Mouse (Mus musculus): ENCODE measurements around the gene Zbtb7a. TPM values are rescaled to one million over a fixed set of nuclear protein-coding genes. Genes with fewer than 3 reads are reported as not detected.

Gene Zbtb7a
- total and polyA plus RNA-seq, 2 experiments from 2014 or later, result 22.3 to 37.3 TPM

DNA sequence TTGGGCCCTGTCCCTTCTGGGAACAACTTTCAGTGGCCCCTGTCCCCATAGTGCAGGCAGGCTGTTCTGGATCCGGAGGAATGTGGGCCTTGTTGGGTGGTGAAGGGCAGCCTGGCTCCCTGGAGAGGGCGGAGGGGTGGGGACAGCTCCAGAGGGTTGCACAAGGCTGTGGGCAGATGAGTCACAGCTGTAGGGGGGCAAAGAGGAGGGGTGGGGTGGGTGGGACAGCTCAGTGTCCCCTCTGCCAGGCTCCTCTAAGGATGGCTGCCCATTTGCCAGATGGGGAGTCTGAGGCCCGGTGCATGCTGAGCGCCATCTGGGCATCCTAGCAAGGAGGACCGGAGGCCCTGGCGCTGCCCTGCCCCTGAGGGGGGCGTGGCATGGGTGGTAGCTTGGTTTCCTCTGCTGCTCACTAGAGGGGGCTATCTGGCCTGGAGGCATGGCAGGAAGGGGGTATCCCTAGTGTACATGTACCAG, 8.2 kb downstream of the Zbtb7a start:
- H3K9ac ChIP-seq (replicated peaks; ENCODE audit: low read length), result no peak overlapping the region
- ATAC-seq, result no peak
- peaks cover 22% of the 10 kb centered on the region for H3K4me1 ChIP-seq (ENCODE audit: insufficient read depth, low read length)
- H3K27ac ChIP-seq, result no peak overlapping the region
- H3K9me3 ChIP-seq (ENCODE audit: low read length), result no peaks in the 10 kb centered on the region
- WGBS, result 82% methylated on average over 7 of the region's 7 CpGs
- no peak overlapping the region for H3K4me3 ChIP-seq (ENCODE audit: low read length)
- no peak overlapping the region for H3K4me2 ChIP-seq (ENCODE audit: low read depth, low read length)
- no peaks in the 10 kb centered on the region for H3K27me3 ChIP-seq (ENCODE audit: insufficient read depth, low read length)
- DNase-seq (ENCODE audit: low spot score), result no peak
- TF ChIP-seq CTCF (IDR thresholded peaks at IDR 0.05; ENCODE audit: low read depth), result no peak
- peaks cover 39% of the 10 kb centered on the region for H3K36me3 ChIP-seq (ENCODE audit: insufficient read depth, low read length)

DNA sequence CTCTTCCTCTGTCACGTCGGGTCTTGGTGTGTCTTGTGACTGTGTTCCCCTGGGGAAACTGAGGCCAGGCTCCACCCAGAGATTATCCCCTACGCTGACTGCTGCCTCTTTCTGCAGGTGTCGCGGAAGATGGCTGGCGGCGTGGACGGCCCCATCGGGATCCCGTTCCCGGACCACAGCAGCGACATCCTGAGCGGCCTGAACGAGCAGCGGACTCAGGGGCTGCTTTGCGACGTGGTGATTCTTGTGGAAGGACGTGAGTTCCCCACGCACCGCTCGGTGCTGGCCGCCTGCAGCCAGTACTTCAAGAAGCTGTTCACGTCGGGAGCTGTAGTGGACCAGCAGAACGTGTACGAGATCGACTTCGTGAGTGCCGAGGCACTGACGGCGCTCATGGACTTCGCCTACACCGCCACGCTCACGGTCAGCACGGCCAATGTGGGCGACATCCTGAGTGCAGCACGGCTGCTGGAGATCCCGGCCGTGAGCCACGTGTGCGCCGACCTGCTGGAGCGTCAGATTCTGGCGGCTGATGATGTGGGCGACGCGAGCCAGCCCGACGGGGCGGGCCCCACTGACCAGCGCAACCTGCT, 8.9 kb downstream of the Zbtb7a start:
- TF ChIP-seq CTCF (IDR thresholded peaks at IDR 0.05; ENCODE audit: low read depth), result no peak
- peaks cover 16% of the 10 kb centered on the region for H3K4me1 ChIP-seq (ENCODE audit: insufficient read depth, low read length)
- no peaks in the 10 kb centered on the region for H3K9me3 ChIP-seq (ENCODE audit: low read length)
- no peak overlapping the region for H3K27ac ChIP-seq
- ATAC-seq (no peak), DNase-seq (ENCODE audit: low spot score) (no peak)
- H3K4me3 ChIP-seq (ENCODE audit: low read length), result no peak overlapping the region
- H3K9ac ChIP-seq (replicated peaks; ENCODE audit: low read length), result no peak overlapping the region
- no peaks in the 10 kb centered on the region for H3K27me3 ChIP-seq (ENCODE audit: insufficient read depth, low read length)
- no peak overlapping the region for H3K4me2 ChIP-seq (ENCODE audit: low read depth, low read length)
- H3K36me3 ChIP-seq (ENCODE audit: insufficient read depth, low read length), result peaks cover 46% of the 10 kb centered on the region
- WGBS, result 95% methylated on average over 52 of the region's 52 CpGs

DNA sequence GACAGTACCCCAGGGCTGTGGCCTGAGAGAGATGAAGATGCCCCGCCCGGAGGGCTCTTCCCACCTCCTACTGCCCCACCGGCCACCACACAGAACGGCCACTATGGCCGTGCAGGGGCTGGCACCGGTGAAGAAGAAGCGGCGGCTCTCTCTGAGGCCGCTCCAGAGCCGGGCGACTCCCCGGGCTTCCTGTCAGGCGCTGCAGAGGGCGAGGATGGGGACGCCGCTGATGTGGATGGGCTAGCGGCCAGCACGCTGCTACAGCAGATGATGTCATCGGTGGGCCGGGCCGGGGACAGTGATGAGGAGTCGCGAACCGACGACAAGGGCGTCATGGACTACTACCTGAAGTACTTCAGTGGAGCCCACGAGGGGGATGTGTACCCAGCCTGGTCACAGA, 9.6 kb downstream of the Zbtb7a start:
- WGBS, result 93% methylated on average over 27 of the region's 27 CpGs
- no peak for DNase-seq (ENCODE audit: low spot score)
- Histone ChIP-seq H3K4me1 (ENCODE audit: insufficient read depth, low read length) (peaks cover 11% of the 10 kb centered on the region), H3K4me3 (ENCODE audit: low read length) (no peak overlapping the region), H3K4me2 (ENCODE audit: low read depth, low read length) (no peak overlapping the region), H3K27ac (no peak overlapping the region), H3K36me3 (ENCODE audit: insufficient read depth, low read length) (peaks cover 52% of the 10 kb centered on the region), H3K9me3 (ENCODE audit: low read length) (no peaks in the 10 kb centered on the region), H3K27me3 (ENCODE audit: insufficient read depth, low read length) (no peaks in the 10 kb centered on the region), H3K9ac (replicated peaks; ENCODE audit: low read length) (no peak overlapping the region)
- no peak for ATAC-seq
- no peak for TF ChIP-seq CTCF (IDR thresholded peaks at IDR 0.05; ENCODE audit: low read depth)

DNA sequence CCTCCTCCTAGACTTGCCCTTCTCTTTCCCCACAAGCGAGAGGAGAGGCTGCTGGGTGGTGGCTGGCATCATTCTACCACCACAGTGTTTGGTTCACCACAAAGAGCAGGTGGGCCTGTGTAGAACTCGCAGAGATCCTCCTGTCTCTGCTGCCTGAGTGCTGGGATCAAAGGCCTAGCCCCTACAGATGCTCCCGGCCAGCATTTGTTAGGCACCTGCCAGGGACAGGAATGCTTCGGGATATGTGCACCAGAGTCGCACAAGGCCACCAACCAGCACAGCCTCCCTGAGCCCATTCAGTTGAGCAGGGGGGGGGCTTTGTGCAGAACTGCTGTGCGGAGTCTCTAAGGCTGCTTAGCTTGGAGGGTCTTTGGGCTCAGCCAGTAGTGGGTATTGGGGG, 10.3 kb downstream of the Zbtb7a start:
- Histone ChIP-seq H3K9me3 (ENCODE audit: low read length) (no peaks in the 10 kb centered on the region), H3K36me3 (ENCODE audit: insufficient read depth, low read length) (peaks cover 58% of the 10 kb centered on the region), H3K9ac (replicated peaks; ENCODE audit: low read length) (no peak overlapping the region), H3K27ac (no peak overlapping the region), H3K4me3 (ENCODE audit: low read length) (no peak overlapping the region), H3K4me2 (ENCODE audit: low read depth, low read length) (no peak overlapping the region), H3K27me3 (ENCODE audit: insufficient read depth, low read length) (no peaks in the 10 kb centered on the region), H3K4me1 (ENCODE audit: insufficient read depth, low read length) (peaks cover 5% of the 10 kb centered on the region)
- WGBS, result 96% methylated on average over 6 of the region's 6 CpGs
- no peak for TF ChIP-seq CTCF (IDR thresholded peaks at IDR 0.05; ENCODE audit: low read depth)
- ATAC-seq (no peak), DNase-seq (ENCODE audit: low spot score) (no peak)

DNA sequence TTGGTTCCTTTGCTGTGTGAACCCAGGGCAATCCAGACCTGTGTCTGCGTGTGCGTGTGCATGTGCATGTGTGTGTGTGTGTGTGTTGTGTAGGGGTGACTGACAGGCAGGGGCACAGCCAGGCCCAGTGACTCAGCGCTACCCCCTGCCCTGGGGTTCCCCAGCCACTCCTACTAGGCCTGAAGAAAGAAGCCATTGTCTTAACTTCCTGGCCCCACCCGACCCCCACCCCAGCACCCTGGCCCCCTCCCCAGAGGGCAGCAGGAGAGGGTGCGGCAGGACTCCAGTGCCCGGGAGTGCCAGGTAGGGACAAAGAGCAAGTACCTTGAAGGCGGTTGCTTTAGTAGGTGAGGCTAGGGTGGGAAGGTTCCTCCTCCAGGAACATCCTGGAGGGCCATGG, 10.8 kb downstream of the Zbtb7a start:
- DNase-seq (ENCODE audit: low spot score), result no peak

DNA sequence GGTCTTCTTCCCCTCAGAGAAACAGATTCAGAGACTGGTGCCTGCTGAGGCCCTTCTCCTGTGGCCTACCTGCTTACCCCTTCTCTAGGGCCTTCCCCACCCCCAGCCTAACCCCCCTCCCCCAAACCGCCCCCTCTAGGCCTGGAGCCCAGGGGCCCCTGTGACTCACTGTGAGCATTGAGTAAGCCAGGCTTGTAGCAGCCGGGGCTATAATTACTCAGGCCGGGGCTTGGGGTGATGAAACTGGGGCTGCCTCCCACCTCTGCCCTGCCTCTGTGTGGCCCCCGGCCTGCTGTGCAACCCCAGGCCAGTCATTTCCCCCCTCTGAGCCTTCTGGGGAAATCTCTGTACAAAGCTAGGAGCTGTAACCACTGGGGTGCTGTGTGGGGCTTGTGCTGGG, 11.3 kb downstream of the Zbtb7a start:
- no peaks in the 10 kb centered on the region for H3K27me3 ChIP-seq (ENCODE audit: insufficient read depth, low read length)
- no peaks in the 10 kb centered on the region for H3K4me1 ChIP-seq (ENCODE audit: insufficient read depth, low read length)
- no peak overlapping the region for H3K27ac ChIP-seq
- no peak overlapping the region for H3K4me2 ChIP-seq (ENCODE audit: low read depth, low read length)
- H3K9me3 ChIP-seq (ENCODE audit: low read length), result no peaks in the 10 kb centered on the region
- 89% methylated on average over 4 of the region's 4 CpGs for WGBS
- no peak for TF ChIP-seq CTCF (IDR thresholded peaks at IDR 0.05; ENCODE audit: low read depth)
- H3K4me3 ChIP-seq (ENCODE audit: low read length), result no peak overlapping the region
- DNase-seq (ENCODE audit: low spot score) (no peak), ATAC-seq (no peak)
- no peak overlapping the region for H3K9ac ChIP-seq (replicated peaks; ENCODE audit: low read length)
- peaks cover 58% of the 10 kb centered on the region for H3K36me3 ChIP-seq (ENCODE audit: insufficient read depth, low read length)

More for the DNA sequence above, 10.8 kb downstream of the Zbtb7a start:
- no peak for TF ChIP-seq CTCF (IDR thresholded peaks at IDR 0.05; ENCODE audit: low read depth)
- H3K4me1 ChIP-seq (ENCODE audit: insufficient read depth, low read length), result peaks cover under 1% of the 10 kb centered on the region; the same call in 1 of the 2 replicates
- ATAC-seq, result no peak
- no peak overlapping the region for H3K4me3 ChIP-seq (ENCODE audit: low read length)
- peaks cover 58% of the 10 kb centered on the region for H3K36me3 ChIP-seq (ENCODE audit: insufficient read depth, low read length)
- H3K9me3 ChIP-seq (ENCODE audit: low read length), result no peaks in the 10 kb centered on the region
- H3K9ac ChIP-seq (replicated peaks; ENCODE audit: low read length), result no peak overlapping the region
- 87% methylated on average over 7 of the region's 7 CpGs for WGBS
- H3K27me3 ChIP-seq (ENCODE audit: insufficient read depth, low read length), result no peaks in the 10 kb centered on the region
- no peak overlapping the region for H3K27ac ChIP-seq
- no peak overlapping the region for H3K4me2 ChIP-seq (ENCODE audit: low read depth, low read length)

DNA sequence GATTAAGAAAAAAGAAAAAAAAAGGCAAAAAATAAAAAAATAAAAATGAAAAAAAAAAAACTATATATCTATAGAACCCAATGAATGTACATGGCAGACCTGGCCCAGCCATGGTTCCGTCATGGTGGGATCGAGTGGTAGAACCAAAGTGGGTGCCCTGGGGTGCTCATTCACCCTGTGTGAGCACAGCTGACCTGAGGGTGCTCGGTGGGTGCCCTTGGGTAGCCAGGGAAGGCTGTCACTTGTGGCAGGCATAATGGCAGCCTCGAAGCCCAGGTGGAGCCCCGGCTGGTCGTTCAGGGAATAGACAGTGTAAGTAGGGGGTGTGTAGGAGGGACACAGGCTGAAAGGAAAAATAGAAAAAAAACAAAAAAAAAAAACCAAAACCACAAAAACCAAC, 16.2 kb downstream of the Zbtb7a start:
- no peak overlapping the region for H3K4me3 ChIP-seq (ENCODE audit: low read length)
- DNase-seq (ENCODE audit: low spot score), result no peak
- H3K9ac ChIP-seq (replicated peaks; ENCODE audit: low read length), result no peak overlapping the region
- H3K27me3 ChIP-seq (ENCODE audit: insufficient read depth, low read length), result no peaks in the 10 kb centered on the region
- no peaks in the 10 kb centered on the region for H3K4me1 ChIP-seq (ENCODE audit: insufficient read depth, low read length)
- no peak for ATAC-seq
- H3K27ac ChIP-seq, result no peak overlapping the region
- H3K36me3 ChIP-seq (ENCODE audit: insufficient read depth, low read length), result peaks cover 66% of the 10 kb centered on the region
- WGBS, result 72% methylated on average over 6 of the region's 6 CpGs
- H3K4me2 ChIP-seq (ENCODE audit: low read depth, low read length), result no peak overlapping the region
- TF ChIP-seq CTCF (IDR thresholded peaks at IDR 0.05; ENCODE audit: low read depth), result no peak
- no peaks in the 10 kb centered on the region for H3K9me3 ChIP-seq (ENCODE audit: low read length)
